Mouse (Mus musculus) urinary bladder, adult 18-20 months (tissue): ENCODE measurements at regions not wholly inside any gene's neighbourhood (a gene's known extent, or its start where the extent isn't known, plus 50 kb on each side); places are given as distances from the start of the nearest gene placed in this dataset.

ENCODE experiments used
- DNase-seq, 2 experiments: peaks; one replicate each; pipeline ENCODE4 v3.0.0; 2022; ENCODE audit warnings: low spot score in 2 of 2, mixed read lengths in 2 of 2

DNA sequence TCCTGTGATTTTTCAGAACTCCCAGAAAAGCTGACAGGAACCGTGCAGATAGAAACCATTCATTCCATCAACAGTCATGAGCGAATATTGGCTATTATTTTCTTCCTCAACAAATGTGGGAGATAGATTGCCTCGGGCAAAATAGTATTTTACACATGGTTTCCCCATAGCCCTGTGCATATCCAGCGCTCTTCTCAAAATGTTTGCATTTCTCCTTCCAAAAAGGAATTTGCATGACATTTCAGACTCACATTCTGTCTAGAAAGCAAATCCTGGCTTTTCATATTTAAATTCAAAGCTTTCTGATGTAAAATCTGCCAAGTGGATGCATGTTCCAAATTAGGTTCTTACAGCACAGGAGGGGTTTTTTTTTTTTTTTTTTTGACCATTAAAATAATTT is 82.2 kb upstream of the Zfhx3 start:
- no peak for DNase-seq

DNA sequence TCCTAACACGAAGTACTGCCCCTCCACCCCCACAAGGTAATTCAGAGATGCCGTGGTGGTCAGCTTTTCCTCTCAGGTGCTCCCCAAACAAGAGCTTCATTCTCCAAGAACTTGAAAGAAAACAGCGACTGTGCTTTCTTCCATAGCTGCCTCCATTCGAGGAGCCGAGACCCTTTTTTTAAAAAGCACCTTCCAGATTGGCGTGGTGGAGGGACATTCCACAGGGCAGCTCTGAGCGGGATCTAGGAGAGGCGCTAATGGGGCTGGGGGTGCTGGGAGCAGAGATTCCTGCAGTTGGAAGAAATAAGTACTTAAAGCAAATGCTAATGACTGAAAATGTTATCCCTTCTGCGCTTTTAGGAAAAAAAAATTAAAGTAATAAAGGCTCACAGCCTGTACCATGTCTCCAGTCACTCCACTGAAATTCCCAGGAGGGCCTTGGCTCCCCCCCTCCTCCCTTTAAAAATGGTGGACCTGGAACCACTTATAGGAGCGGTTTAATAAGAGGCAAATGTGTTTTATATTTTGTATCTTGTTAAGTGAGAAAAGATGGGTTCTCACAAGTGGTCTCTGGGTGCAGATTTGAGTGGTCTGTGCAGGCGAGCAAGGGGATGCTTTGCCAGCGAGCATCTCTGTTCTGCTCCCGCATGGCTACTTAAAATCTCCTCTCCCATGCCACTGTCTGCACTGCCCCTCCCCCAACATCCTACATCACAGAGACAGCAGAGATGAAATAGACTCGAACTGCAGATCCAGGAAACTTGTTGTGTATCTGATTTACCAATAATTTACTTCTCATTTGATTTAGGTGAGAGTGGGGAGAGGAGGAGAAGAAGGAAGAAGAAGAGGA is 77.4 kb upstream of the Zfhx3 start:
- DNase-seq: no peak

DNA sequence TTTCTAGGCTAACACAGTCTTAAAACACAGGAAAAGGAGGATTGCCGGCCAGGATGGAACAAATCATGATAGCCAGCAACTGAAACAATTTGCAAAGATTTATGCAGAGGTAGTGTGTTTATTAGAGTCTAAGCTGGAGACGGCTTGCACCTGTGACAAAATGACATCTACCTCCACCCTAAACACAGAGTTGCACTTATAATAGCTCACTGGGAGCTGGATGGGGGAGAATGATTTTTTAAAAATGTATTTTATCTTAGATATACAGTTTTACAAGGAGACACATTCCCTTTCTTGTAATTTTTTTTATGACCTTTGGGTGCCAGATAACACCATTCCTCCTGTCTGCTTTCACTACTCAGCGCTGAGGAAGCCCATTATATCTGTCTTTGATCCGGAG is 76.7 kb upstream of the Zfhx3 start:
- no peak for DNase-seq

DNA sequence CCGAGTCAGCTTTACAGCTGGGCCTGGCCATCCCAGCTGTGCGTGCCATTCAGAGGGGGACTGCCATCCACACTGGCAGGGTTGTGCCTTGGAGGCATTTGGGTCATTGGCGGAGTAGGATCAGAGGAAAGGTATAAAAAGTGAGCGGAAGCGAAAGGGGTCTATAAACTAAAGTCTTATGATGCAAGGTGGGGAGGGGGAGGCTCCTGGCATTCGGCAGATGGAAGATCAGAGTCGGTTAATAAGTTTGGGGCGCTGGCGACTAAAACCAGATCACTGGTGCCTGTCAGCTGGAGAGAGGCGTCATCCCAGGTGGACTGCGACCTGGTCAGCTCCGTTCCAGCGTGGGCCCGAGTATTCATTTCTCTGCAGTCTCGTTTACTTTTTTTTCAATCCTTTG is 70.7 kb upstream of the Zfhx3 start:
- DNase-seq: no peak

DNA sequence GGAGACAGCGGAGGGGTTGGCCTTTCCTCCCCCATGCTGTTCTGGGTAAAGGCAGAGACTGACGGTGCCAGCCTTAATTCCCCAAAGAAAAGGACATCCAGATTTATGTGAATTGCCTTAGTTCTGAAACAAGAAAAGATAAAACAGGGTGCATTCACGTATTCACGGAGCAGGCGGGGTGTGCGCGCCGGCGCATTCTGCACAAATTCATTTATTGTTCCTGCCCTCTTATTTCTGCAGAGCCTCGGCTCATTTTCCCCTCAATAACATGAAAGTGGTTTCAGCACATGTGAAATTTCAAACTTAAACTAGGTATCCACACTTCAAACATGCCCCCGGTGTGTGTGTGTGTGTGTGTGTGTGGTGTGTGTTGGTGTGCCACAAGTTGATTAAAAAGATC is 70.3 kb upstream of the Zfhx3 start:
- no peak for DNase-seq

DNA sequence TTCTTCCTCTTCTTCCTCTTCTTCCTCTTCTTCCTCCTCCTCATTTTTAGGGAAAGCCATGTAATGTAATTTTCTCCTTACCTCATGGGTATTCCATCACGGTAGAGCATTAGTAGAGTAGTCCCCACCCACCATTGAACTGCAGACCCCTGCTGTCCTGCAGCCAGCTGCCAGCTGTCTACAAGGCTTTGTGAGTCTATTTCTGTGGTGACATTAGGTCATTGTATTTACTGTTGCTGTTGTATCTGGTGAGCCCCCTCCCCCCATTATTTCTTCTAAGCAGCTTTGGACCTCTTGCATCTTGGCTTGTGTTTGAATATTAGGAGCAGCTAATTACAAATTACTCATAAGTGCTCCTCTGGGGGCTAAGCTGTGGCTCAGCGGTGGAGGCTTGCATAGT is 66.0 kb upstream of the Zfhx3 start:
- DNase-seq: no peak

DNA sequence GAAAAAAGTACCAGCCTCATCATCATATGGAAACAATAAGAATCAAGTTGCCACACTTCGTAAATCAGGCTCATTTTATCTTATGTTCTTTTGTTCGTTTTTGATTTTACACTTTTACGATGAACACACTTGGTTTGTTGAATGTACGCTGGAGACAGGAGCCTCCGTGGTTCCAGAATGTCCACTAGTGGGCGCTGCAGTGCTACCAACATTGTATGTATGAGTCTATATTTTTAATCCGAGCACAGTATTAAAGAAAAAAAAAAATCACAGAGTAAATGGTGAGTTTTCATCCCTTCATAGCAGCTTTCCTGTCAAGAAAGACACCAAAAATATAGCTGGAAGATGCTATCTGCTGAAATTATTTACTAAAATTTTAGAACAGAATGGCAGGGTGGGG is 60.6 kb upstream of the Zfhx3 start:
- DNase-seq: peak; percentile 17 to 41

DNA sequence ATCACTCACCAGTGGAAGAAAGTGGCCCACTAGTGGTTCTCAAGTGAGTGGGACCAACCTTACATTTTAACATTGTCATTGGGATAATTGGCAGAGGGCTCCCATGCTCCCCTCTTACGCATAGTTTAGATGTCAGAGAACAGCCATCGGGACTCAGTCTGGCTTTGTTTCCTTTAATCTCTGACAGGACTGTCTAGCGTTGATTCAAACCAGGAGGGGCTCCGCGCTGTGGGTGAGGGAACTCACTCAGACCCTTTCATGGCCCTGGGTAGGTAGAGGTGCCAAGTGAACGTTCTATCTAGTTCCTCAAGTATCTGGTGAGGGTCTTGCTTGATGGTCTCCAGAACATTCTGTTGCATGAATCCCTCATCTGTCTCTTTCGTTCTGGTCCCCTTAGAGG is 56.9 kb upstream of the Zfhx3 start:
- no peak for DNase-seq

DNA sequence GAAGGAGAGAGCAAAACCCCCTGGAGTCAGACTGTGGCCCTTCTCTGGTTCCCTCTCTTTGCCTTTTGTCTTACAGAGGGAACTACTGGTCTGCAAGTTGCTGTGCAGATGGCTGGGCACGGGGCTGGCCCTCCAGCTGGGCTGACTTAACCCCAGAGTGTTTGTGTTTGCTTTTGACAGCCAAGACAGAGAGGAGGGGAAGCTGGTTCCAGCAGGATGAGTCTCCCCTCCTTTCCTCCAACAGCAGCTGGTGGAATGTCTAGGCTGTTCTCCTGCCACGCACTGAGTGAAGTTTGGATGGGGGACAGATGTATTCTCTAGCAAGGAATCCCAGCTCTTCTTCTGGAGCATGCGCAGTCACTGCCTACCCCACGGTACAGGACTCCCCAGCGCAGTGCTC is 56.5 kb upstream of the Zfhx3 start:
- DNase-seq: no peak

DNA sequence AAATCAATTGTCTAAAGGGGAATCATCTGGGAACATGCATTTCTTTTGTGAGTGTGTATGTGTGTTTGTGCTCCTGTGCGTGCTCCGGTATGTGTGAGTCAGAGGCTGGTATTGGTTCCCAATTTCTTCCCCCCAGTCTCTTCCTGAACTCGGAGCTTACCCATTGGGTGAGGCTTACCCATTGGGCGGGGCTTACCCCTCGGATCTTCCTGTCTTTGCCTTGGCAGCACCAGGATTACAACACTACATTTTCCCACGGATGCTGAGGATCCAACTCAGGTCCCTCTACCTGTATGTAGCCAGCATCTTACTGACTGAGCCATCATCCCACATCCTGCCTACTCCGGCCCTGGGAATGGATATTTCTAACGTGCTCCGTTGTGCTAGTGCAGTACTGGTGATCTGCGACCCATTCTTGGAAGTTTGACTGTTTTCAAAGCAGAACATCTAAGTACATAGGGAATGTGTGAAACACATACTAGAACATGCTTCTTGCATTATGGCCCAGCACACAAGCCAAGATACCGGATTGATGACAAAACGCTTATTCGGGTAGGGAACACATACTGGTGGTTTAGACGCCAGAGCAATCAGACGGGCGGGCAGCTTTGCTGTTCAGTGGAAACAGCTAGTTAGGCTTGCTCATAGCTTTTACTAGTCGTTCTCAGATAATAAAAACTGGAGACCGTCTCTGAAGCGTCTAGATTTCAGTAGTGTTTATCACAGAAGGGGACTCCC is 55.8 kb upstream of the Zfhx3 start:
- DNase-seq: no peak

DNA sequence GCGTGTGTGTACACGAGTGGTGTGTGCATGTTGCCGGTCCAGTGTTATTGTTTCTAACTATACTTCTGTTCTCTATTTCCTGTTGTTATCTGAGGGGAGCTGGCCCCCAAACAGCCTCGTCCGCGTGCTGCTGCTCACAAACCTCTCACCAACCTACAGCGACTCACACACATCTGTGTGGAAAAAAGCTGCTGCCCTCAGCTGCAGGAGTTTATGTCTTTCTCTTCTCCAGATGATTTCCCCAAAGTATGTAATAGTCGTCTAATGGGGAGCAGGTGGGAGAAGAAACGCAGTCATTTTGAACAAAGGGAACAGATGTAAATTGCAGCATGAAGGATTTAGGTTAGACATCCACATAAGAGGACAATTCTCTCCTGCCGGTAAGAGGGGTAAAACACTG is 55.1 kb upstream of the Zfhx3 start:
- DNase-seq: no peak

DNA sequence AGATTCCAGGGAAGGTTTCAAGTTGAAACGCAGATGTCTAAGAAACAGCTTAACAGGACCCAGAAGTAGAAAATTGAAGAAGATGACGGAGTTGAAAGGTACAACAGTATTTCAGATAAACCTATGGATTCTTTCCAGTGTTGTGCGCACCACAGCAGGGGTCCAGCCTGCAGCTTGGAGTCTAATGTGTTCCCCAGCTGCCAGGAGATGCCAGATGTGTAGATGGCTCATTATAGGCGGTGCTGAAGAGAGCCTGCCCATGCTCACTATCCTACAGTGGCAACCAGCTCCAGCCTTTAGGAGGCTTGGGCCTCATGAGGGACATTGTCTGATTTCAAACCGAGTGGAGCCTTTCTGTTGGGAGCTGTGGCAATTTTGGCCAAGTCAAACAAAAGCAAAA is 51.5 kb upstream of the Zfhx3 start:
- DNase-seq: no peak
